Mouse (Mus musculus) 3T3-L1 (cell line): Measurements from ENCODE around the gene Nell1.

ENCODE experiments used
- DNase-seq: peaks from one replicate; pipeline ENCODE4 v3.0.0-alpha.2; 2015; ENCODE audit warnings: low read depth, low spot score

Gene Nell1

DNA sequence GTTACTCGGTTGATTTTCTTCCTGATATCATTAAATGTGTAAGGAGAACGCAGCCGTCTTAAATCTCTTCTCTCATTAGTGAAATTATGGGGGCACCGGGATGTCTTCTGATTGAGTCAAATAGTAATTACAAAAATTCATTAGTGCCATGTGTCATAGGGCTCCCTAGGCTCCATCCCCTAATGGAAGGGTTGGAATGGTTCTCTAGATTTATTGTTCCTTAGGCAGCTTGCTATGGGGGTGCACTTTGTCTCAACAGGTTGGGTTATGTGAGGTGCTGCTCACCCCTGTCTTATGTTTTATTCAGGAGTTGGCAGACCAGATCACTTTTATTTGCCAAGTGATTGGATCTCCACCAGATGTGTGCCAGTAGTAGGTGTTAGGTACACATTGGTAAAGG is 75.5 kb downstream of the Nell1 start:
- DNase-seq: no peak

DNA sequence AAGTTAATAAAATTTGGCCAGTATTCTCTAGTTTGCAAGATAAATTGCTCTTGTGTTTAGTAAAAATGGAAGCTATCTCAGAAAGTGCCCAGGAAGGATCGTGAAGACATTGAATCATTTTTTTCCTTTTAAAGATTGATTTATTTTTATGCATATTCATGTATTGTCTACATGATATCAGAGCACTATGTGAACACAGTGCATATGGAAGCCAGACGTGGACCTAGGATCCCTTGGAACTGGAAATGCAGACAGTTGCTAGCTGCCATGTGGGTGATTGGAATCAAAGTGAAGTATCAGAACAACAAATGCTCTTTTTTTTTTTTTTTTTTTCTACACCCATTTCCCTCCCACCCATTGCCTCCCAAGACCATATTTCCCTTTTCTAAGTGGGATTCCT is 79.0 kb downstream of the Nell1 start:
- no peak for DNase-seq

DNA sequence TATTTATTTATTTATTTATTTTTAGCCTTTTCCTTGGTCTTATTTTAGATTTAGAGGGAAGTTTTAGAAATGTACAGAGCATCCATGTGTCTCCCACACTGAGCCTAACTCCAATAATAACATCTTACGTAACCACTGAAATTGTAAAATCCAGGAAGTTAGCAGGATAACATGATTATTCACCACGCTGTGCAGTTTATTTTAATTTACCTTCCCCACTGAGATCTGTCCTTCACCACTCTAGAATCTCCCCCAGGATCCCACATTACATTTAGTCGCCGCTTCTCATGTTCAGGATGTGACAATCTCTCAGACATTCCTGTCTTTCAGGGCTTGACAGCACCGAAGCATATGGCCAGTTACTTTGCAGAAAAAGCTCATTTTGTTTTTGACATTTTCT is 119.8 kb downstream of the Nell1 start:
- no peak for DNase-seq

DNA sequence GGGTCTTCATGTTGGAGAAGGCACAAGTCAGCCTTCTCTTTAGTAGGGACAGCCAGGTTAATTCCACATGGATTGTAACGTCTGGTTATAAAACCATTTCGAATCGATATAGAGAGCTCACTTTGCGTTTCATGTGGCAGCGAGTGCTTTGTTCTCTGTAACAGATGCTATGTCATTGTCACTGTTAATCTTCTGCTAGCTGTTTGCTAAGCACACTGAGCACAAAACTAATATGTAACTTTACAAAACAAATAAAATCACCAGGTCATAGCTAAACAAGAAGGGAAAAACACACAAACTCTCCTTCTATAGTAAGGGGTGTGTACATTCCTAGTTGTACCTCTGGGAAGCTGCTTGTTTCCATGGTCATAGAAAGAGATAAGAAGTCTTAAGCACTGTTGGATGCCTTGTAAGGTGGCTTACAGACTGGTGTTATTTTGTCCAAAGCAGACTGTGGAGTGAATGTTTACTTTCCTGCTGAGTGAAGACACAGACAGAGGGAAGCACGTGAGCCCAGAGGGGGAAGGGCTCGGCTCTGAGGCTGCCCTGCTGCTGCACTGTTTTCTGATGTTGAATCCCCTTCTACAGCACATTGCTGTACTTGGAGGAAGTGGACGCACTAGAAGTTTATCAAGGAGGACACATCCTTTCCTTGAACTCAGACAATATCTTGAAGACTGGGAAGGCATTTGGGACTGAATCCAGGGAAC is 131.1 kb downstream of the Nell1 start:
- no peak for DNase-seq

DNA sequence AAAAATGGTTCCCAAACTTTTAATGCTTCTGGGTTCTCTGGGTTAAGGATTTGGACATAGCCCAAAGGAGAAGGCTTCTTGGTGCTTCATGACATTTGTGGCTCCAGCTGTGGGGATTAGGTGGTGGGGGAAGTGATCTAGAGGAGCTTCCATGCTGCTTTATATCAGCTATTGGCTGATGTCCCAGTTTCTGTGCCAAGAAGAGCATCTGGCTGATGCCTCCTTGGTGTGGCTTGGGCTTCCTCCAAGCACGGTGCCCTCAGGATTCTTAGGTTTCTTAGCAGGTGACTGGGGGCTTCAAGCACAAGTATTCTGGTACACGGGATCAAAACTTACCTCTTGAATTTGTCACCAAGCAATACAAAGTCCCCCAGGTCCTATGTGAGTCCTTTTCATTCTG is 132.6 kb downstream of the Nell1 start:
- no peak for DNase-seq

DNA sequence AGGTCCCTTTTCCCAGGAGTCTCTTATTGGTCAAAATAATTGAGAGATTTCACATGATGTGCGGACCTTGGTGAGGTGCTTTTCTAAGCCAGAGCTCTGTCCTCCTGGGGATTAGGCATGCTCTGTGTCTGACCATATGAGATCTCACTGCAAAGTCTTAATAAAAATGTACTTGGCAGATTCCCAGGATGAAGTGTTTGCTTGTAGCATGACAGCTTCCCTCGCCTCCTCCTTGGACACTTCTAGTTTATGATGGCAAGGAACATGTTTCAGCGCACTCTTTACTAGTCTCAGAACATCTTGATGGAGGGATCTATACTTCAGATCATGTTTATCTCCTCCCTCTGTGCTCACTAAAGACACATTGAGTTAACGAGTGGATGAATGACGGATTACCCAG is 143.7 kb downstream of the Nell1 start:
- DNase-seq: no peak

DNA sequence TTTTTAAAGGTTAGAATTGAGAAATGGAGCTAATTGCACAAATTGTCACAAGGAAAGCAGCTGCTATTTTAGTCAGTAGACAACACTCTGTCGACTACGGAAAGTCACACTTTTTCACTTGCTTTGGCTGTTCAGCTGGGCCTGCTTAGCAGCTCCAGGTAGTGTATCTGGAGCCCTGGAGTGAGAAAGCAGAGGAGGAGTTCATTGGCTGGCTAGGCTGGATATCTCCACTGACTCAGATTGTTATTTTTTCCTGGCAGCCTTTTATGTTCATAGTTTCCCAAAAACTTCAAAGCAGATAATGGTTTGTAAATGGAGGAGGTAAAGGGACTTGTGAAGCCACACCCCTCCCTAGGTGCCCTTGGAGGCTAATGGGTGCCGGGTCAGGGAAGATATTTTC is 163.0 kb downstream of the Nell1 start:
- no peak for DNase-seq

DNA sequence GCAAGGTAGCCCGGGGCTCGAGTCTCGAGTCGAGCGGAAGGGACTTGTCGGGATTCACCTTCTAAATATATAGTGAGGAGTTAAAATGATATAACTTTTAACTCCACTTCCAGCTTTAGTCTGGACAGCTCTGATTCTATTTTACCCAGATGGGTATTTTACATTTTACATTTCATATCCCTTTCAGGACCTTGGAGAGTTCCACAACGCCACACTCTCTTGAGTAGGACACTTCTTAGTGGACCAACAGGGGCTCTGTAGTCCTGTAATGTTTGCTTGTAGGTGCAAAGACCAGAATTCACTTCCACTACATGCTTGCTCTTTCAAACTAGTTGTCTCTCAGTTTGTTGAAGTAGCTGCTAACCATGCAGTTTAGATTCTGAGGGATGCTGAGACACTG is 174.7 kb downstream of the Nell1 start:
- peak; percentile 5 for DNase-seq

DNA sequence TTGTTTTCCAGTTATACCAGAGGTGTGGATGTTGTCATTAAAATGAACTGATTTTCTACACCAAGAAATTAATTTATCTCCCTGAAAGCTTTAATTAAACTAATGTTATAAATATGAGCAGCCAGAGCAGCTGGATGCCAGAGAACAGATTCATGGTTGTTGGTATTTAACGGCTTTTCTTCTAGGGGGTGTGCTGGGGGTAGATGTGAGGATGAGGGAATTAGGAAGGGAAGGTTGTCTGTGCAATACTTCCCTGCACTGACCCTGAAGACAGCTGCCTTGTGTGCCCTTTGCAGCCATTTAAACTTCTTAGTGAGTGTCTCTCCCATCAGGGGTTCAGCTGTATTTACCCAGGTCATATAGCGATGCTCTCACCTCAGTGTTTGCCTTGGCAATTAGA is 176.2 kb downstream of the Nell1 start:
- DNase-seq: no peak

DNA sequence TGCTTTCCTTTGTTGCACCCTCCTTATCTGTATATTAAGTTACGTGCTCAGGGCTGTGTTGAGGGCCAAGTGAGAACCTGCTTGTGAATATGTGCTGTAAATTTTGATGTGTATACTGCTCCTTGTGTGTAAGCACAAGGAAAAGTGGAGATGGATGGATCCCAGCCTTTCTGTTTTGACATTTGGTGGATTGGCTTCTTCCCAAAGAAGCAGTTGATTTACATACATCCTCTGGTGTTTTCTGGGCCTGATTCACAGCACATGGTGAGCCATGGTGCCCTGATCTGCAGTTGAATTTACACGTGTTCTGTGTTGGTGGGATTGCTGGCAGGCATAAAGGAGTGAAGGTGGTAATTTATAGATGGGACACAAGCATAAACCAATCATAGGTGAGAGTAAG is 179.0 kb downstream of the Nell1 start:
- DNase-seq: no peak

DNA sequence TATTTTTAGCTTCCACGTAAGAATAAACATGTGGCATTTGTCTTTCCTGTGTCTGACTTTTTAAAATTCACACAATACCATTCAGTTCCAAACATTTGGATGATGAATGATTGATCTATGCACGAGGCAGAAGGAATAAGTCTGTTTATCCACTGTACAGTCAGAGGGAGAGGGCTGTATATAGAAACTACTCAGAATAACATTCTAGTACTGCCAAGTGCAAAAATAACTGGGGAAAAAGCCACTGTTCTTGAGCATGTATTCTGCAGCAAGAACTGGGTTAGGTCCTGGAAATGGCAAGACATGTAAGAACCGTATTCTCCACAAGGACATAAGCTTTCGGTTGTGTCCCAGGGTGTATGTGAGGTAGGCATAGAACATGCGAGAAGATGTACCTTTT is 187.9 kb downstream of the Nell1 start:
- DNase-seq: no peak

DNA sequence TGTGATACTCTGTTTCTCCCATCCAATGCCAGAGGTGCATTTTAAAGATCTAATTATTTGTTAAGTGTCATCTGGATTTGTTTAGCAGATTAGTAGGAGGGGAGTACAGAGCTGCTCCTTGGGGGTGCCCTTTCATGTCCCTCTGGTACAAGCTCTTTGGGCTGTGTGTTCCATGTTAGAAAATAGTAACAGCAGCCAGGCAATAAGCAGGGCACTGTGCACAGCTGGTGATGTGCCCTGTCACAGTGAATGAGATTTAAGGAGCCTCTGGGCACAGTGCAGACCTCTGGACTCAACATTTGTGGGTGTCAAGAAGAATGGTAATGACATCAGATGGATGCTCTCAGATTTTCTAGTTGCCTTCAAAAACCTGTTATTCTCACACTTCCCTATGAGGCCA is 194.1 kb downstream of the Nell1 start:
- no peak for DNase-seq

DNA sequence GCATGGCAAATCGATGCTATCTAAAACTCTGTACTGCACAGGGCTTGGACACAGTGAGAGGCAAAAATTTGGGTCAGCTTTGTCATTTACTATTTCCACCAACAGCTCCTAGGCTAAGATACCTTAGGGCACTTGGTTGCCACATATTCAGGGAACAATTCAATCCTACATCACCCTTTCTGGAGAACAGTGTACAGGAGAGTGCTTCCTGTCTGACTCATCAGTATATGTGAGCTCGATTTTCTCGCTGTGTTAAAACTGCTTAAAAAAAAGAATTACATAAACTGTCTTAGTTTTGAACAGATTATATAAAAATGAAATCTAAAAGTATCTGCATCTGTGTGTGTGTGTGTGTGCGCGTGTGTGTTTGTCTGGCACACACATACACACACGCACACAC is 211.6 kb downstream of the Nell1 start:
- no peak for DNase-seq

DNA sequence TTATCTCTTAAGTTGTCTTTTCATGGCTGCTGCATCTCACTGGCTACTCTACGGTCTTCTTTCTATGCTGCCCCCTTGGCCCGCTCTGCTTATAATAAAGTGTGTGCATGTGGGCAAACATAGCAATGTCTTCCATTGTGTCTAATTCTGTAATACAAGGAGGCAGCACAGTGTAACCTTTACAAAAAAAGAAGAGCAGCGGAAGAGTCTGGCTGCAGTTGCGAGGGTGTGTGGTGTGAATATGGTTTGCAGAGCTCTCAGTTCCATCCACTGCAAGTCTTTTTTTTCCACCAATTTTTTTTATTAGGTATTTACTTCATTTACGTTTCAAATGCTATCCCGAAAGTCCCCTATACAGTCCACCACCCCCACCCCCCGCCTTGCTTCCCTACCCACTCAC is 219.3 kb downstream of the Nell1 start:
- no peak for DNase-seq

DNA sequence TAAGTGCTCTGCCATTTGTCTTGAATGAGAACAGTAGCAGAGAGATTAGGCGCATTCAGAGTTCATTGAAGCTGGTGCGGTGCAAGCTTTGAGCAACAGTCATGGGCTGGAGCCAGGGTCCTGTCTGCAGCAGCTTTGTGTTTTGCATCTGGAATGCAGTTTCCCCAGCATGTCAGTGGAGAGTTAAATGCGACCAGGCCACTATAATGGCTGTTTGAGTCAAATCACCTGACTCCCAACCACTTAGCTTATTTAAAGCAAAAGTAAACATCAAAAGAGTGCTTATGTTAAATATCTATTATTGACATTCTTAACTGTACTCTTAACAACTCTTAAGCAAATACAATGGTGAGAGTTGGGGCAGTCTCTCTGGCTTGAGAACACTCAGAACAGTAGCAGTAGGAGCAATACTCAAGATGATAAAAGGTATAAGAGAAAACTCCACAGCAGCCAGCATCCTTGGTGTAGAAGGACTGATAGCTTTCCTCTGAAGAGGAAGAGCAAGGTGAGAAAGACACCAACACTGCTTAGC is 220.5 kb downstream of the Nell1 start:
- DNase-seq: no peak

DNA sequence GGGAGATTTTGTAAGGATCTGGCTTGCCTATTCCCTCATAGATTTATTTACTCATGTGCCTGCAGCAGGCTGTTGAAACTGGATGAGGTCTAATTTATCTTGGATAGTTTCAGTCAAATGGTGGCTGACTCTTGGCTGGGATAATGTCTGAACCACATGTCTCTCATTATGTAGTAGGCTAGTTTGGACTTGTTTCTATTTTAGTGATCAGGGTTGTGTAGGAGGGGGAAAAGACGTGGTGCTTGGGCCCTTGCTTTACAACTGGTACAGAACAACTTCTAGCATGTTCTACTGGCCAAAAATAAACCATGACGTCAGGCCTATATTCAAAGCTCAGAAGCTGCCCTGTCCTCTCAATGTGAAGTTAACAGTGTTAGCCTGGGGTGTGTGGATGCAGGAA is 230.6 kb downstream of the Nell1 start:
- no peak for DNase-seq

DNA sequence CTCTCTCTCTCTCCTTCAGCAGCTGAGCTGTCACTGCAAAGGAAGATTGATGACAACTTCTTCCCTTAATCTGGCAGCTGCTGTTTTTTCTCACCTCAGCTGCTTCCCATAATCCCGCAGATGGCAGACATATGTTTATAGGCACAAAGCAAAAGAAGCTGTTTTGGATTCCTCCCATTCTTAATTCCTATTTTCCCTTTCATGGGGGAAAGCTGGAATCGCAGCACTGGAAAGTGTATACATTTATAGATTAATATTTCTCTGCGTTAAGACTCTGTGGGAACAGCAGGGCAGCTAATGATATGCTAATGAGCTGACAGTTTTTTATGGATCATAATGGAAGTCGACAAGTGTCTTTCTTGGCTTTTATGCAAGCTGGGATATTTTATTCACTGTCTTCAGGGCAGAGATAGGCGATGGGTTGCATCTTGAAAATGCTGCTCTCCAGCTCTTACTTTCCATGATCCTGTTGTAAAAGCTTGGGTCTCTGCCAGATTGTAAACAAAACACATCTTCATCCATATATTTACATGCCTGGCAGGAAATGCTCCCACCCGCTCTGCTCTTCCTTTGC is 236.1 kb downstream of the Nell1 start:
- no peak for DNase-seq

DNA sequence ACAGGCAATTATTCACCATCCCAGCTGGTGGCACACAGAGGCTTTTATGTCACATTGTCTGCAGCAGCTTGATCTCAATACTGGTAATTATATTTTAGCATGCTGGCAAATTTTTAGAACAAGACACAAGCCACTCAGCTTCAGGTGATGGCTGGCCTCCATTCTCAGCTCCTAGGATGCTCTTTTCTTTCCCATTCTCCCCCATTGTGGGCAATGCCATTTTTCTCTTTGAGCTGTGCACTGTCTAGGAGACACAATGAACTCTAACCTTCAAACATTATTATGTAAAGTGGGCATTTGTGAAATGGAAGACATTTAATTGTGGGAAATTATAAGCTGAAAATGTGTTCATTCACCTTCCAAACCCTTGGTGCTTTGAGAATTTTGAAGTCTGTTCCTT is 247.2 kb downstream of the Nell1 start:
- no peak for DNase-seq

DNA sequence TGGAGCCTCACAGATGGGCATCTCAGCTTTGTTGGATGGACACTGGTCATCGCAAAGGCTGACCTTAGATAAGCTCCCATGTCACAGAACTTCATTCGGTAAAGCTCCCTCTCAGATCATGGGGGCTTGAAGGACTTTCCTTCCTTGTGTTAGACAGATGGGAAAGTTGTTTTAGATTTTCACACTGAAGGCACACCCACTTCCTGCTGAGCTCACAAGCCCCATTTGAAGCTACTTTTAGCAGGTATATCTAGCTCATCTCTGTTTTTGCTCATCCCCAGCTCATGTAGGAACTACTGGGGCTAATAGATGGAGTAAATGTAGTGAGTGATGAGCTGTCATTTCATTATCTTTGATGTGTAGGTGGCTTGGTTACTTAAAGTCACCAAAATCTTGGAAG is 252.0 kb downstream of the Nell1 start:
- no peak for DNase-seq

DNA sequence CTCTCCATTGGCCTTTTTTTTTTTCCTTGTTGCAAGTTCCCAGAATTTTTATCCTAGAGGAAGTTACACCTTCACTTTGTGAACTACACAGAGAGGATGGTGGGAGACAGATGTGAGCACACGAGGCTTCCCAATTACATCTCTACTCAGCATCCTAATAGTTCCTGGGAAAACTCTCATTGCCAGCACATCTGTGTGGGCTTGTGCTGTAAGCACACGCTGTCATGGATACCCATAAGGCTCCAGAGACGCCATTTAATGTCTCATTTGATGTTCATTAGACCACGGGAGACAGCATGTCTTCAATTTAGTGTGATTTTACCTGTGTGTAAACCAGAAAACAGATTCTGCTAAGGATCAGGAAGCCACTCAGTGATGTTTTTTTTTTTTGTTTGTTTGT is 253.6 kb downstream of the Nell1 start:
- no peak for DNase-seq

DNA sequence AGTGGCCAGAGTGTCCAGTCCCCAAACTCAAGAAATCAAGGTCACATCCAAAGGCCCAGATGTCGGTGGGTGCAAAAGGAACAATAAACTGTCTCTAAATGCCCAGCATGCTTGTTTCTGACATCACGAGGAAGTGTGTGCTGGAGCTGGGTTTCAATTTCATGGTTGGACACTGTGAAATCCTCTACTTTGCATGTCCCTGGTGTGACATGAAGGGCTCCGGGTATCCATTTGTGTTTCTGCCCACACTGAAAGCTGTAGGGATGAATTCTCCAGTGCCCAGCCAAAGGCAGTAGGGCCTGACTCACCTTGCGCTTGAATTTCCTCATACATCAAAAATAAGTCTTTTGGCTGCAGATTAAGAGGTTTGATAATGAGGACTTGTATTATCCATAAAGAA is 266.5 kb downstream of the Nell1 start:
- DNase-seq: no peak

DNA sequence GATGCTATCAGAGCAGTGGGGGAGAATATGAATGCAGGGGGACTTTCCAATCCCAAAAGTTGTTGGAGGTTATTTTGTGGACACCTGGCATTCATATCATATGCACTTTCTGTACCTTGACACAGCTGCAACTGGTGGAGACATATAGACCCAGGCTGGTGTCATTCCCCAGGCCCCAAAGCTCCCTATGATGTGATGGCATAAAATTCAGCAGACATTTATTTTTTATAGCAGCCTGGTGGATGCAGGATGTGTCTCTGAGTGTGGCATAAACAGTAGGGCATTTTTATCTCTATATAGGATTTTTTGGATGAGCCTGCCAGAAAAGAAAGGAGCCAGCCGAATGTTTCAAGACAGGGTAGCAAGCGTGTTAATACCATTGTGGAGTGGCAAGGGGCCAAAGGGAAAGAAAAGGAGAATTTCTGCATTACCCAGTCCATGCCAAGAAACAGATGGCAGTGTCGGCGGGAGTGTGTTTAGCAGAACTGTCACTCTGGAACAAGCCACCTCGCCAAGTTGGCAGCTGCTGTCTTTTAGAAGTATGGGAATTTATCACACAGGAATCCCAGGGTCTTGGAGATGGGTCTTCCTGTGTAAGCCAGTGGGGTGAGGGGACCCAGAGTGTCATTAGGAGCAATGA is 267.1 kb downstream of the Nell1 start:
- no peak for DNase-seq

DNA sequence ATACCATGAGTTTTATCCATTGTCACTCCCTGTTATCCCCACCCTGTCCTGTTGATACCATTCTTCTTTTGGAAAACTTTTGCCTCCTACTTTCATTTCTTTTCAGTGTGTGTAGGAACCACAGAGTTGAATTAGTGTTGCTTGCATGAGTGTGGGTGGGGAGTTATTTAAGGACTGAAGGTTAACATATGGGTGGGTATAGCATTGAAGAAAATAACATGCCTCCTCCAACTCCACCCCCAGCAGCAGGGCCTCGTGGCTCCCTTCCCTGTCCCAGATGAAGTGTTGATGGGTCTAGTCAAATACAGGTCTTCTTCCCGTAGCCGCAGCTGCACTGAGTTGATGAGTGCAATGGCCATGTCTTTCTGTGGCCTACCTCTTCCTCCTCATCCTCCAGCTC is 278.5 kb downstream of the Nell1 start:
- DNase-seq: no peak
